Mouse (Mus musculus) small intestine, adult 2 months (tissue): Measurements from ENCODE around the gene Pxdn.

Source experiments
- CTCF ChIP-seq: fragments of 200-500 bp; IDR thresholded peaks from 2 replicates; pipeline ENCODE4 v1.5.1; 2012; ENCODE audit warnings: low read depth, mild to moderate bottlenecking, control low read depth, inconsistent platforms, low read length, moderate library complexity, mixed read lengths; ENCODE audit not compliant: insufficient replicate concordance, insufficient read length; ENCODE audit errors: extremely low read depth
- POLR2A ChIP-seq: fragments of 200-500 bp; IDR thresholded peaks from 2 replicates; pipeline ENCODE4 v1.6.1; 2012; ENCODE audit warnings: low read depth, mild to moderate bottlenecking, control low read depth, inconsistent platforms, low read length, moderate library complexity

DNA sequence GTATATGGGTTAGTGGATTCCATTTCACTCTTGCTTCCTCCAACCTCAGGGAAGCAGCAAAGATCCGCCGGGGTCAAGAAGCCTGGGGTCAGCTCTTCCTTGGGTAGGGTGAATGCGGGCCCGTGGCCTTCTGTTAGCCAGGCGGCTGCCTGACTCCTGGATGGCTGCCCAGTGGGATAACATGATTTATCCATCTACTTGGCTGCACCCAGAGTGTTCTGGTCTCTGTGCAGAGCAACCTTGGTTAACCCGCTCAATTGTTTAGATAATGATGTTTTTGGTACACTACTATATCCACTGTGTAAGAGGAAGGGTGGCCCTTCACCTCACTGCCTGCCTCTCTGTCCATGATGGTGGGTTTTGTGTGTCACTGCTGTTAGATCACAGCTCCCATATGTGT lies 14.7 kb downstream of the Pxdn start:
- no peak for TF ChIP-seq POLR2A
- no peak for TF ChIP-seq CTCF
